Comparison of ENCODE assay signal across 28 mouse cellular contexts in the genomic region with DNA sequence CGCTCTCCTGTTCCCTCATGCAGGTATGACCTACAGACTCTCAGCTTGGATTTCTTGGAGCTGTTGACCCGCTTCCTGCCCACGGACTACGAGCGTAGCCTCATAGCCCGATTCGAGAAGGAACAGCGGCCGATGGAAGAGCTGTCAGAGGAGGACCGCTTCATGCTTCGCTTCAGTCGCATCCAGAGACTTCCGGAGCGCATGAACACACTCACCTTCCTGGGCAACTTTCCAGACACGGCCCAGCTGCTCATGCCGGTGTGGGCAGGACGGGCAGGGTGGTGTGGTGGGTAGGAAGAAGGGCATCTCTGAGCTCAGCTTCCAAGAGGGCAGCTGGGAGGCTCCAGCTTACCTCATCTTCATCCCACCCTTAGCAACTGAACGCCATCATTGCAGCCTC. TPM values are rescaled to one million over a fixed set of nuclear protein-coding genes. Genes with fewer than 3 reads are reported as not detected.
DNase-seq lines count a peak whose midpoint lies in the region; TF ChIP-seq lines count a peak whose summit lies in the region.
"Had no signal": no experiment of that assay in that cellular context is flagged by ENCODE, and none has a peak within 500 bp of the region (broad histone marks: within the 10 kb centered on the region; RNA-seq: fewer than 3 reads in every experiment).

No protein-coding gene starts in this region.

- intact Hi-C loops in left cerebral cortex, postnatal 36 days (cut with DNase I): no loop called here
- intact Hi-C loops in left cerebral cortex, postnatal 14 days (cut with DNase I): no loop called here
- intact Hi-C loops in left cerebral cortex, postnatal 4 days (cut with DNase I): no loop called here

- no peaks in the 10 kb centered on the region for H3K27me3 ChIP-seq in kidney, adult 2 months (replicated peaks; ENCODE audit: control insufficient read depth, insufficient read depth, low read length)

- 58% methylated on average over 18 of the region's 18 CpGs for WGBS in kidney, adult 2 months

- H3K36me3 ChIP-seq in kidney, adult 2 months (ENCODE audit: control insufficient read depth, insufficient read depth, low read length): no peaks in the 10 kb centered on the region; the same call in 1 of the 2 replicates
- H3K36me3 ChIP-seq: embryonic facial prominence, embryonic 10.5 days; forebrain, embryonic 15.5 days; heart, embryonic 15.5 days; limb, embryonic 15.5 days; midbrain, embryonic 12.5 days had no signal

- H3K27ac ChIP-seq in kidney, adult 2 months (ENCODE audit: insufficient read depth, low read depth, low read length): no peak overlapping the region
- H3K27ac ChIP-seq: embryonic facial prominence, embryonic 10.5 days; forebrain, embryonic 15.5 days; heart, embryonic 15.5 days; hindbrain, embryonic 13.5 days; kidney, postnatal 0 days; limb, embryonic 15.5 days; liver, embryonic 14.5 days; midbrain, embryonic 12.5 days had no signal

- TF ChIP-seq POLR2A in kidney, adult 2 months (IDR thresholded peaks at IDR 0.05; ENCODE audit: low read depth, low read length): no peak

- DNase-seq in kidney, postnatal 10 days: peak; percentile 43
- no peak for DNase-seq in kidney, adult 2 months
- peak; percentile 63 to 67 for DNase-seq in left cerebral cortex, postnatal 36 days (ENCODE audit: low spot score in 2 of 2)
- no peak for DNase-seq in left cerebral cortex, postnatal 14 days (ENCODE audit: low spot score in 2 of 2)
- DNase-seq in cerebellum, adult 8-10 months: peak; percentile 53
- DNase-seq in left cerebral cortex, postnatal 4 days: peak; percentile 13
- no peak for DNase-seq in urinary bladder, postnatal 25 days (ENCODE audit: low spot score)
- DNase-seq: adrenal gland, adult 2 months; heart, postnatal 36 days; kidney, adult 11 months; lung, embryonic 14.5 days; right cerebral cortex, postnatal 14 days; spleen, adult 18-20 months had no signal

- no peaks in the 10 kb centered on the region for H3K4me1 ChIP-seq in kidney, adult 2 months (ENCODE audit: control insufficient read depth, insufficient read depth, low read length)

- H3K4me3 ChIP-seq in kidney, adult 2 months (ENCODE audit: insufficient read depth, low read depth, low read length): no peak overlapping the region
- H3K4me3 ChIP-seq: embryonic facial prominence, embryonic 10.5 days; forebrain, embryonic 15.5 days; heart, embryonic 15.5 days; hindbrain, embryonic 13.5 days; limb, embryonic 15.5 days; midbrain, embryonic 12.5 days had no signal

- no peak for TF ChIP-seq CTCF in kidney, adult 2 months (conservative IDR thresholded peaks at IDR 0.05; ENCODE audit: insufficient read depth, insufficient read length, low read depth, low read length)

RNA-seq across cellular contexts. Expression of a gene that starts 13.1 kb away (rescaled TPM):
- polyA plus RNA-seq in kidney, adult 2 months (2012; rRNA removed): 0.09 and 0.22 TPM in 2 replicates
- total RNA-seq in left cerebral cortex, postnatal 36 days (2021): 1 to 10 TPM; 1.8 to 2.4 TPM
- 1 to 10 TPM; 2.3 TPM for total RNA-seq in left cerebral cortex, postnatal 14 days (2021)
- total RNA-seq in left cerebral cortex, postnatal 4 days (2021): 1 to 10 TPM; 1.5 to 2.0 TPM
- total RNA-seq: common myeloid progenitor, adult 5-6 weeks; gastrocnemius, postnatal 36 days; heart, postnatal 36 days; megakaryocyte, adult 5-6 weeks; MEL had no signal
- polyA plus RNA-seq: liver, embryonic 14.5 days; midbrain, embryonic 12.5 days; neural tube, embryonic 11.5 days had no signal

RNA-seq across cellular contexts. Expression of a gene that starts 23.0 kb away (rescaled TPM):
- polyA plus RNA-seq in kidney, adult 2 months (2012; rRNA removed): not detected in 2 replicates
- 1 to 10 TPM; 2.0 to 2.4 TPM for total RNA-seq in left cerebral cortex, postnatal 36 days (2021)
- total RNA-seq in left cerebral cortex, postnatal 14 days (2021): 1 to 10 TPM; 1.0 to 1.2 TPM
- total RNA-seq in left cerebral cortex, postnatal 4 days (2021): 1 to 10 TPM; 1.4 to 2.0 TPM
- total RNA-seq: adrenal gland, adult 2 months; gastrocnemius, postnatal 36 days; heart, postnatal 36 days; megakaryocyte, adult 5-6 weeks; MEL had no signal
- polyA plus RNA-seq: adrenal gland, adult 2 months; C2C12; embryonic facial prominence, embryonic 10.5 days; heart, embryonic 15.5 days; kidney, postnatal 0 days; limb, embryonic 15.5 days; liver, embryonic 14.5 days; lung, embryonic 14.5 days; midbrain, embryonic 12.5 days; neural tube, embryonic 11.5 days; urinary bladder, adult 2 months had no signal

RNA-seq across cellular contexts. Expression of a gene that starts 24.3 kb away (rescaled TPM):
- 32.7 and 35.5 TPM in 2 replicates for polyA plus RNA-seq in kidney, adult 2 months (2012; rRNA removed)
- 100 to 1,000 TPM; 129 to 172 TPM for total RNA-seq in left cerebral cortex, postnatal 36 days (2021)
- total RNA-seq in left cerebral cortex, postnatal 14 days (2021): 100 to 1,000 TPM; 132 to 143 TPM
- 10 to 100 TPM; 34.8 to 39.1 TPM for total RNA-seq in left cerebral cortex, postnatal 4 days (2021)

Comparison
In these comparisons a context has a peak if more than half of its experiments do, and no peak if none do; other contexts are left out.
1. DNase-seq: peak in kidney, postnatal 10 days (single experiment), left cerebral cortex, postnatal 36 days (2 of 2), cerebellum, adult 8-10 months (single experiment) and left cerebral cortex, postnatal 4 days (single experiment); none in kidney, adult 2 months (single experiment), left cerebral cortex, postnatal 14 days (0 of 2) and urinary bladder, postnatal 25 days (single experiment).